Mouse (Mus musculus): Measurements from ENCODE around the gene Srsf4. TPM values are rescaled to one million over a fixed set of nuclear protein-coding genes. Genes with fewer than 3 reads are reported as not detected.

The Srsf4 gene
- polyA plus RNA-seq, 1 experiment from 2014 or later: 166 TPM

DNA sequence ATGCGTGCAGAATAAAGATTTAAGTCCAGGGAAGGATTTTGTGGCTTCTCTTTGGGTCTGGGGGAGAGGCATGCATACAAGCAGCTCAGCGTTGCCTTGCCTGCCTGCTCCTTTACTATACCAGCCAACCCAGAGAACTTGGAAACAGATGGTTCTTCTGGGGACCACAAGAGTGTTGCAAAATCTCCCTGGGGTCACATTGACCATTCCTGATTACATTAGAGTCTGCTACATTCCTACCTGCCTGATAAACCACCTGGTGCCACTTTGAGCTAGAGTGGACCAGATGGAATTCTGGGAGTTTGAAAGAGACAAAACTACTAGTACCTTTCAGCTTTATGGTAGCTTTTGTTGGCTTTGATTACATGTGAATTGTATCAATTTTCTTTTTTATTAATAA, 3.4 kb downstream of the Srsf4 start:
- Histone ChIP-seq H3K4me1 (peaks cover 70% of the 10 kb centered on the region), H3K9ac (no peak overlapping the region), H3K4me2 (peak overlapping the region; percentile 95), H3K27ac (no peak overlapping the region), H3K36me3 (ENCODE audit: poor library complexity, severe bottlenecking) (no peaks in the 10 kb centered on the region), H3K9me3 (replicated peaks) (no peaks in the 10 kb centered on the region), H3K4me3 (peak overlapping the region; percentile 21; the same call in 1 of the 2 replicates), H3K27me3 (no peaks in the 10 kb centered on the region)
- no peak for ATAC-seq
- WGBS: 71% methylated on average over 2 of the region's 2 CpGs

DNA sequence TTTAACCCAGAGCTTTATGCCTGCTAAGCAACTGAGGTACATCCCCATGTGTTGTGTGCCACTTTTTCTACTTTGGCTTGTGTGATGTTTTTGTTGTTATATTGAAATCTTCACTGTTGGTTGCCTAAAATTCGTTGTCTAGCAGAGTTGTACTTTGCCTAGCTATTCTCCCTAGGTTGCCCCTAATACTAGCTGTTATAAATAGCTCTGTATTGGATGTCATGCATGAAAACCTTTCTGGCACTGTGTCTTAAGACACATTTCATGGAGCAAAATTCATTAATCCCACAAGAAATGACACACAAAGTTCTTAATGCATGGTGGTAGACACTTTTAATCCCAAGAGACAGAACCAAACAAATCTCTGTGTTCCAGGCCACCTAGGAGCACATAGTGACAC, 6.3 kb downstream of the Srsf4 start:
- ATAC-seq: no peak
- peaks cover 84% of the 10 kb centered on the region for H3K4me1 ChIP-seq
- H3K36me3 ChIP-seq (ENCODE audit: poor library complexity, severe bottlenecking): peaks cover 3% of the 10 kb centered on the region; the same call in 1 of the 2 replicates
- H3K4me2 ChIP-seq: no peak overlapping the region
- 80% methylated on average over 1 of the region's 1 CpGs for WGBS
- H3K4me3 ChIP-seq: no peak overlapping the region
- no peaks in the 10 kb centered on the region for H3K27me3 ChIP-seq
- no peak overlapping the region for H3K27ac ChIP-seq
- H3K9me3 ChIP-seq (replicated peaks): no peaks in the 10 kb centered on the region
- H3K9ac ChIP-seq: no peak overlapping the region

DNA sequence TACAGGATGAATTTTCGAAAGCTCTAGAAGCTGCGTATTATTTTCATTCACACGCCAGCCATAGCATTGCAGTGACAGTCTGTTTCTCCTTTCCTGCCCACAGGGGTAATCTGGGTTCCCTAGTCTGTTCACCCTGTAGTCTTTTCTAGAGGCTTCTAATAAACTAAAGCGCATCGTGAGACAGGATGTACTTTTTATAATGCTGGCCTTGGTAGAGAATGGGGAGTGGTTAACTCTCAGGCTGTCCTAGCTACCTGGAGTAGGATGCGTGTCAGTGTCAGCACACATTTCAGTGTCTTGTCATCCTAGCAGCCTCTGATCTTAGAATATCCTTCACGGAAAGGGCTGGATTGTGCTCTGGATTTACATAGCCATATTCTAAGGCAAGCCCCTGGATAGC, 7.9 kb downstream of the Srsf4 start:
- H3K4me3 ChIP-seq: no peak overlapping the region
- H3K4me1 ChIP-seq: peaks cover 78% of the 10 kb centered on the region
- no peaks in the 10 kb centered on the region for H3K27me3 ChIP-seq
- H3K4me2 ChIP-seq: no peak overlapping the region
- H3K9me3 ChIP-seq (replicated peaks): no peaks in the 10 kb centered on the region
- WGBS: 91% methylated on average over 7 of the region's 7 CpGs
- H3K36me3 ChIP-seq (ENCODE audit: poor library complexity, severe bottlenecking): peaks cover 19% of the 10 kb centered on the region
- H3K27ac ChIP-seq: no peak overlapping the region
- H3K9ac ChIP-seq: no peak overlapping the region
- ATAC-seq: no peak

DNA sequence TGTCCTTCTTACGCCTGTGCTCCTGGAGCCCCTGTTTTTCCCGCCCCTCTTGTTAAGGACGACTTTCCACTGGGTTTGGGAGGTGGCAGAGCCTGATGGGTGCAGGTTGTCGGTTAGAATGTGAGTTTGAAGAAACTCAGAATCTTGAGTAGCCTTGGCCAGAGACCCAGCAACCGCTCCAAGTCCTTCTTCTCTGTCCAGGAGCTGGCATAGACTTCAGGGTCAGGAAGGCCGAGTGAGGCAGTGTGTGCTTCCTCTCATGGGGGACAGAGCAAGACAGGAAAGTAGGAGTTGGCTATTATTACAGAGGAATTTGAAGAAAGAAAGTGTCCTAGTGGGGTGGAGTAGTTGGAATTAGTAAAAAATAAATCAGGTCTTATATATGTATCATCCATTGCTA, 10.2 kb downstream of the Srsf4 start:
- Histone ChIP-seq H3K9me3 (replicated peaks) (no peaks in the 10 kb centered on the region), H3K36me3 (ENCODE audit: poor library complexity, severe bottlenecking) (peaks cover 30% of the 10 kb centered on the region), H3K4me2 (no peak overlapping the region), H3K4me1 (peaks cover 58% of the 10 kb centered on the region), H3K27ac (no peak overlapping the region; the same call in 1 of the 2 replicates), H3K9ac (no peak overlapping the region), H3K4me3 (no peak overlapping the region), H3K27me3 (no peaks in the 10 kb centered on the region)
- no peak for ATAC-seq
- 79% methylated on average over 6 of the region's 6 CpGs for WGBS

DNA sequence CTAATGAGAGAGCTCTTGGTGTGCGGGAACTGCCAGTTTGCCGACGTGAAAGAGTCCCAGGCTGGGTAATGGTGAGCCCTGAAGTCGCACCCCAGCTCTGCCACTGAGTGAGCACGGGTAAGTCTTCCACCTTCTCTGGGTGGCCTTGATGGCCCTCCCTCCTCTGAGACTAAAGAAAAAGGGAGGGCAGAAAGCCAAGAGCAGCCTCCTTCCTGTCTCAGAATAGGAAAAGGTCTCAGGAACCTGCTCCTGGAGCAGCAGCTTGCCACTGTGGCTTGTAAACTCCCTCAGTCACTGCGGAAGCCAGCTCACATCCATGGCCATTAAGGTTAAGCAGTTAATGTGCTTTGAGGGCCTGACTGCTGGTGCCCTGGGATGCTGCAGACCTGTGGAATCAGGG, 12.0 kb downstream of the Srsf4 start:
- WGBS: 80% methylated on average over 6 of the region's 6 CpGs
- no peaks in the 10 kb centered on the region for H3K27me3 ChIP-seq
- no peak overlapping the region for H3K4me3 ChIP-seq
- peaks cover 51% of the 10 kb centered on the region for H3K4me1 ChIP-seq
- no peak overlapping the region for H3K9ac ChIP-seq
- no peak overlapping the region for H3K4me2 ChIP-seq
- no peaks in the 10 kb centered on the region for H3K9me3 ChIP-seq (replicated peaks)
- peaks cover 30% of the 10 kb centered on the region for H3K36me3 ChIP-seq (ENCODE audit: poor library complexity, severe bottlenecking)
- H3K27ac ChIP-seq: no peak overlapping the region
- ATAC-seq: no peak

DNA sequence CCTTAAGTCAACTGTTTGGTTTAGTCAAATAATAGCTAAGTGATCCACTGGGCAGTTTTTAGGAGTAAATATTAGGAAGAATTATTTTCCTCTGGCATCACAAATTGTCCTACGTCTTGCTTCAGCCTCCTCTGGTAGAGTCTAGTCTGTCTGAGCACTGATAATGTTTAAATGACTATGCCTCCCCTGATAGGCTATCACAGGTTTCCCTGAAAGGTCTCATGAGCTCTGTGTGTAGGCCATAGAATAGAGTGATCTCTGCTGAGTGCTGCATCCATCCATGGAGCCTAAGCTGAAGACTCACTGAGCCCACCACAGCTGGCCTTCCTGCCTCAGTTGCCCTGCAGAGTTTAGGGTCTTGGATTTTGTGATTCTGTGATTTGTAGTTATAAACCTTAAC, 15.1 kb downstream of the Srsf4 start:
- H3K9ac ChIP-seq: no peak overlapping the region
- H3K27ac ChIP-seq: no peak overlapping the region
- peaks cover 26% of the 10 kb centered on the region for H3K4me1 ChIP-seq
- no peaks in the 10 kb centered on the region for H3K9me3 ChIP-seq (replicated peaks)
- H3K4me2 ChIP-seq: no peak overlapping the region
- no peak for ATAC-seq
- peaks cover 53% of the 10 kb centered on the region for H3K36me3 ChIP-seq (ENCODE audit: poor library complexity, severe bottlenecking)
- 77% methylated on average over 1 of the region's 1 CpGs for WGBS
- H3K27me3 ChIP-seq: no peaks in the 10 kb centered on the region
- H3K4me3 ChIP-seq: no peak overlapping the region

DNA sequence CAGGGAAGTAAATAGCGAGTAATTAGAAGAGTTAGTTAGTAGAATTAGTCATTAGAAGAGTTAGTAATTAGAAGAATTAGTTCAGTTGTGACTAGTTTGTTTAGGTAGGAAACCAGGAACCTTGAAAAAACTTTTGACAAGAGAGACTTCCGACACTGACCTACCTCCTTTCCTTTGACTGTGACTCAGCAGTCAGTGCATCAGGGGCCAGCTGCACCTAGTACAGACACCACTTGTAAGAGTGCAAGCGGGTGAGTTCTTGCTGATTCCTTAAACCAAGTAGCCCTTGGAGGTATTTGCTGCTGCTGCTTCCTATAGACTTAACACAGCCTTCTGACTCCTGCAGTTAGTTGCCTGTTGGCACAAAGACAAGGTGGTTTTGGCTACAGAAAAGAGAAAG, 17.3 kb downstream of the Srsf4 start:
- Histone ChIP-seq H3K9me3 (replicated peaks) (no peaks in the 10 kb centered on the region), H3K27ac (no peak overlapping the region)
- WGBS: 89% methylated on average over 3 of the region's 3 CpGs

DNA sequence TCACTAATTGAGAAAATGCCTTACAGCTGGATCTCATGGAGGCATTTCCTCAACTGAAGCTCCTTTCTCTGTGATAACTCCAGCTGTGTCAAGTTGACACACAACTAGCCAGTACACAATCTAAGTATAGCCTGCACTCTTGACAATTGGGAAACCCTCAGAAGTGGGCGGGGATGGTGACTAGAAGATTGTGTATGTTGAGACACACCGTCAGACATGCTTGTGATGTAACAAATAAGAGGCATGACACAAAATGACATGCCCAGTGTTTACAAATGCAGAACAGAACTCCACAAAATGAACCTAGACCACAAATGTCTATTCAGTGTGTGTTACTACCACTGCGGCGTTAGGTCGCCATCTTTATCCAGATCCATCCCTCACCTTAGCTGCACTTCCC, 23.7 kb downstream of the Srsf4 start:
- no peak overlapping the region for H3K4me2 ChIP-seq
- H3K9me3 ChIP-seq (replicated peaks): 0 out of 2 replicates have a peak, but pooled peaks cover 3% of the 10 kb centered on the region
- H3K27ac ChIP-seq: no peak overlapping the region
- H3K36me3 ChIP-seq (ENCODE audit: poor library complexity, severe bottlenecking): peaks cover 83% of the 10 kb centered on the region
- H3K4me1 ChIP-seq: no peaks in the 10 kb centered on the region
- ATAC-seq: no peak
- H3K9ac ChIP-seq: no peak overlapping the region
- no peaks in the 10 kb centered on the region for H3K27me3 ChIP-seq
- no peak overlapping the region for H3K4me3 ChIP-seq
- whole genome bisulfite sequencing: 96% methylated on average over 5 of the region's 5 CpGs

More for the DNA sequence above, 17.3 kb downstream of the Srsf4 start:
- H3K27me3 ChIP-seq: no peaks in the 10 kb centered on the region
- peaks cover 5% of the 10 kb centered on the region; the same call in 1 of the 2 replicates for H3K4me1 ChIP-seq
- H3K4me2 ChIP-seq: no peak overlapping the region
- ATAC-seq: no peak
- H3K9ac ChIP-seq: no peak overlapping the region
- H3K4me3 ChIP-seq: no peak overlapping the region
- H3K36me3 ChIP-seq (ENCODE audit: poor library complexity, severe bottlenecking): peaks cover 57% of the 10 kb centered on the region

DNA sequence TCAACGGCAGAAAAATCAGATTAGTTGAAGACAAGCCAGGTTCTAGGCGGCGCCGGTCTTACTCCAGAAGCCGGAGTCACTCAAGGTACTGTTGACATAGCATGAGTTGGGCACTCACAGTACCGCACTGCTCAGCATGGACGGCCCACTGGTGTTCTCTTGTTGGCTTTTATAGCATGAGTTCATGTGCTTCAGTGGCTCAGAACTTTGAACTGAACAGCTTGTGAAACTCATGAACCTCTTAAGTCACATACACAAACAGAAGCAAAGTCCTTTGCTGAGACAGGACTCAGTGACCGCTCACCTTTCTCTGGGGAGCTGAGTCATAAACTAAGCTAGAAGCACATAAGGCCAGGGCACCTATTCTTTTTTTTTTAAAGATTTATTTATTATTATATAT, 24.4 kb downstream of the Srsf4 start:
- H3K9ac ChIP-seq: no peak overlapping the region
- peaks cover 83% of the 10 kb centered on the region for H3K36me3 ChIP-seq (ENCODE audit: poor library complexity, severe bottlenecking)
- no peaks in the 10 kb centered on the region for H3K27me3 ChIP-seq
- H3K4me3 ChIP-seq: no peak overlapping the region
- H3K9me3 ChIP-seq (replicated peaks): 0 out of 2 replicates have a peak, but pooled peaks cover 3% of the 10 kb centered on the region
- H3K4me2 ChIP-seq: no peak overlapping the region
- no peaks in the 10 kb centered on the region for H3K4me1 ChIP-seq
- WGBS: 97% methylated on average over 8 of the region's 8 CpGs
- no peak for ATAC-seq
- H3K27ac ChIP-seq: no peak overlapping the region

DNA sequence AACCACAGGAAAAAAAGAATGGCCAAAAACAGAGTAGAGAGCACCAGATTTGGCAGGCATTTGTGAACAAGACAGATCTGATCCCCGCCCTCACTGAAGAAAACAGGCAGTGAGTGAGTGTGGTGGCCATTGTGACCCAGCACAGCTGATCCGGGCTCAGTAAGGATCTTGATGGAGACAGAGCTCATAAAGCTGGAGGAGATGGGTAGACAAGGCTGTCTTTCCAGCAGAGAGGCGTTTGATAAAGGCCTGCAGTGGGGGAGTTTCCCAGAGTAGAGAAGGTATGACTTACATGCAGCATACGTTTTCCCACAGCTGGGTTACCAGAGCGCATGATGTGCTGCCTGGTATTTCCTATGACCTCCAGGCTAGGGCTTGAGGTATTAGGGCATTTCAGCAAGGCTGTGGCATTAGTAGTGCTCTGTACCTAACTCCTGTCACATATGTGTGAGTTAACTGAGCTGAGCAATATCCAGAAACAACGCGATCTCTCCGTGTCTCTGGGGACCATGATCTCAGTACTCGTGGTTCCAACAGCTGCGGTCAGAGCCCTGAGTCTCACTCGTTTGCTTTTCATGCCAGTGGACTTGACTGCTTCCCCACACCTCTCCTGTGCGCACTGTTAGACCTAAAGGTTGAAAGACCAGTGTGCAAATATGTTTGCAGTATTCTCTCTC, 25.2 kb downstream of the Srsf4 start:
- H3K27me3 ChIP-seq: no peaks in the 10 kb centered on the region
- no peak overlapping the region for H3K4me2 ChIP-seq
- 94% methylated on average over 12 of the region's 12 CpGs for WGBS
- no peak overlapping the region for H3K4me3 ChIP-seq
- no peaks in the 10 kb centered on the region for H3K4me1 ChIP-seq
- H3K9ac ChIP-seq: no peak overlapping the region
- 0 out of 2 replicates have a peak, but pooled peaks cover 3% of the 10 kb centered on the region for H3K9me3 ChIP-seq (replicated peaks)
- no peak overlapping the region for H3K27ac ChIP-seq
- peaks cover 75% of the 10 kb centered on the region for H3K36me3 ChIP-seq (ENCODE audit: poor library complexity, severe bottlenecking)
- no peak for ATAC-seq

DNA sequence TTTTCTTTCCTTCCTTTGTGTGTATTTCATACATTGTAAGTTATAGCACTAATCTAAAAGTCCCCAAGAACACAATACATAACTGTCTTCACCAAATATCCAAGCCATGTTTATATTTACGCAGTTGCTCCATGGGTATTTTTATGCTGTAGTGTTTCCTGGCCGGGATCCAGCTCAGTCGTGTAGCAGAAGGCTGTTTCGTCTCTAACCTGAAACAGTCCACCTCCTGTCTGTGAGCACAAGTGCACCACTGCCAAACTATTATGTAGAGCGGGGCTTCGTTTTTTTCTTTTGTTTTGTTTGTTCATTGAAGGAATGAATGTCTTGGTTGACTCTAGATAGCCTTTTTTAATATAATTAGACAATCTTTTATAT, 25.8 kb downstream of the Srsf4 start:
- WGBS: 83% methylated on average over 6 of the region's 6 CpGs
- H3K27ac ChIP-seq: no peak overlapping the region
- H3K36me3 ChIP-seq (ENCODE audit: poor library complexity, severe bottlenecking): peaks cover 73% of the 10 kb centered on the region
- H3K4me2 ChIP-seq: no peak overlapping the region
- no peaks in the 10 kb centered on the region for H3K4me1 ChIP-seq
- H3K9me3 ChIP-seq (replicated peaks): 0 out of 2 replicates have a peak, but pooled peaks cover 3% of the 10 kb centered on the region
- no peaks in the 10 kb centered on the region for H3K27me3 ChIP-seq
- no peak overlapping the region for H3K4me3 ChIP-seq
- ATAC-seq: no peak
- H3K9ac ChIP-seq: no peak overlapping the region

DNA sequence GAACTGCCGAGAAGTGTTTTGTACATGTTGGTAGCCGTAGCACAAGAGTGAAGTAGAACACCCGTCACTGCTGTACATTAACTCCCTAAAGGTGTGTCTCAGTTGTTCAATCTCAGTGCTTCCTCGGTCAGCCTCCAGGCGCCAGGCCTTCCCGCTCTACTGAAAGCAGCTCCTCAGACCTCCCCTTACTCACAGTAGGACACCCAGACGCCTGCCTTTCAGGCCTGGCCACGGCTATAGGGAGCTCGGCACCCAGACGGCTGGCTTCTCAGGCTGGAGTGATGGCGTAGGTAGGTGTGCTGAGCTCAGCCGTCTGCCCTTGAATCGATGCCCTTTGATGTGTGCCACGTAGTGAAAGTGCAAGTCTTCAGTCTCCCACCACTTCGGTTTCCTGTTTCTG, 27.7 kb downstream of the Srsf4 start:
- Histone ChIP-seq H3K9me3 (replicated peaks) (0 out of 2 replicates have a peak, but pooled peaks cover 3% of the 10 kb centered on the region), H3K36me3 (ENCODE audit: poor library complexity, severe bottlenecking) (peaks cover 79% of the 10 kb centered on the region), H3K27ac (no peak overlapping the region), H3K4me1 (no peaks in the 10 kb centered on the region), H3K27me3 (no peaks in the 10 kb centered on the region), H3K9ac (no peak overlapping the region), H3K4me3 (no peak overlapping the region), H3K4me2 (no peak overlapping the region)
- no peak for ATAC-seq
- WGBS: 91% methylated on average over 15 of the region's 15 CpGs

DNA sequence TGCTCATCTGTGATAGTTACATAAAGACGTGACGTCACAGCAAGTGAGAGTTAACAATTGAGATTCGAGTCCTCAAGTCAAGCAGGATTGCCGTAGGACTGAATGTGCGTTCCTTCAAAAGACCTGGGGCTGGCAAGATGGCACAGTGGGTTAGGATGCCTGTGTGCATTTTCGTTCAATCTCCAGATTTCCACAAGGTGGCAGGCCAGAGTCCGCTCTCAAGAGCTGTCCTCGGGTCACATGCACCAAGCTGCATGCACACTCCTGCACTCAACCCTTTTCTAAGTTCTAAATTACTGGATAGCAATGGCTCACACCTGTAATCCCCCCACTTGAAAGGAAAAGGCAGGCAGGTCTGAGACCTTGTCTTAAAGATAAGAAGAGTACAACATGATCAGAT, 31.1 kb downstream of the Srsf4 start:
- no peaks in the 10 kb centered on the region for H3K9me3 ChIP-seq (replicated peaks)
- WGBS: 46% methylated on average over 8 of the region's 8 CpGs
- H3K4me1 ChIP-seq: no peaks in the 10 kb centered on the region
- no peaks in the 10 kb centered on the region for H3K27me3 ChIP-seq
- H3K4me3 ChIP-seq: no peak overlapping the region
- no peak overlapping the region for H3K27ac ChIP-seq
- ATAC-seq: peak; percentile 70
- peaks cover 58% of the 10 kb centered on the region for H3K36me3 ChIP-seq (ENCODE audit: poor library complexity, severe bottlenecking)
- H3K4me2 ChIP-seq: no peak overlapping the region
- no peak overlapping the region for H3K9ac ChIP-seq

Measured in forebrain, embryonic 13.5 days (tissue).